Mouse (Mus musculus) heart, embryonic 14.5 days (tissue): ENCODE data around the gene Dis3l2. TPM values are rescaled to one million over a fixed set of nuclear protein-coding genes. Genes with fewer than 3 reads are reported as not detected.

Experiments
- ATAC-seq: fragments of 200-750 bp; cut with Nextera tagmentation; 2 replicates; pipeline ENCODE4 v1.8.0; 2017; ENCODE audit warnings: low read depth, moderate TSS enrichment; ENCODE audit not compliant: insufficient number of reproducible peaks, insufficient read depth, low FRiP score
- H3K27ac ChIP-seq, 2 experiments: fragments of 200-500 bp in 1 of 2; fragments of 300-500 bp in 1 of 2; sonication (generic) in 1 of 2; replicated peaks in 1 of 2; 2 replicates each; pipeline ENCODE4 v1.5.1; 2012 to 2014; ENCODE audit warnings: low read depth in 2 of 2, low read length in 2 of 2, control low read depth in 1 of 2, mild to moderate bottlenecking in 1 of 2, mixed read lengths in 1 of 2; ENCODE audit not compliant: control insufficient read depth in 1 of 2, insufficient read depth in 1 of 2
- H3K27me3 ChIP-seq: fragments of 300-500 bp; sonication (generic); 2 replicates; pipeline ENCODE4 v1.6.1; 2014; ENCODE audit warnings: mild to moderate bottlenecking, low read length, control low read depth; ENCODE audit not compliant: control insufficient read depth, insufficient read depth
- H3K36me3 ChIP-seq: fragments of 300-500 bp; sonication (generic); 2 replicates; pipeline ENCODE4 v1.6.1; 2014; ENCODE audit warnings: mild to moderate bottlenecking, control low read depth, low read length, mixed read lengths; ENCODE audit not compliant: control insufficient read depth, insufficient read depth
- H3K4me1 ChIP-seq, 2 experiments: fragments of 200-500 bp in 1 of 2; fragments of 300-500 bp in 1 of 2; sonication (generic) in 1 of 2; 2 replicates each; pipeline ENCODE4 v1.6.1; 2012 to 2014; ENCODE audit warnings: low read length in 2 of 2, control low read depth in 1 of 2, mixed read lengths in 1 of 2; ENCODE audit not compliant: control insufficient read depth in 2 of 2, insufficient read depth in 2 of 2
- H3K4me2 ChIP-seq: fragments of 300-500 bp; sonication (generic); 2 replicates; pipeline ENCODE4 v1.6.1; 2014; ENCODE audit warnings: mild to moderate bottlenecking, low read length
- H3K4me3 ChIP-seq, 2 experiments: fragments of 200-500 bp in 1 of 2; fragments of 300-500 bp in 1 of 2; sonication (generic) in 1 of 2; 2 replicates each; pipeline ENCODE4 v1.5.1; 2012 to 2014; ENCODE audit warnings: low read length in 2 of 2, mild to moderate bottlenecking in 2 of 2, control low read depth in 1 of 2, low read depth in 1 of 2, moderate library complexity in 1 of 2; ENCODE audit not compliant: control insufficient read depth in 1 of 2, insufficient read depth in 1 of 2
- H3K9ac ChIP-seq: fragments of 300-500 bp; sonication (generic); 2 replicates; pipeline ENCODE4 v1.6.1; 2014; ENCODE audit warnings: mild to moderate bottlenecking, low read length
- H3K9me3 ChIP-seq: fragments of 300-500 bp; sonication (generic); 2 replicates; pipeline ENCODE4 v1.6.1; 2016; ENCODE audit warnings: low read length, control low read depth; ENCODE audit not compliant: control insufficient read depth
- WGBS: fragments of 180-500 bp; shearing (Covaris S2); extraction: QIAGEN DNeasy Blood & Tissue Kit; methylation state at CpG from one replicate; pipeline ENCODE4 v1.1.7; 2014; 5-methylcytosine and 5-hydroxymethylcytosine counted together
- polyA plus RNA-seq: library from polyadenylated mRNA; unstranded; fragments of >200 nt; fragmentation: Nextera tagmentation; extraction: Ambion mirVana; gene quantifications from 2 replicates; pipeline ENCODE4 v1.2.1, GENCODE M21; 2014

Dis3l2 gene
- polyA plus RNA-seq, 1 experiment from 2014 or later = 16.3 TPM

- Histone ChIP-seq H3K4me3 (no peak overlapping the region), H3K36me3 (0 out of 2 replicates have a peak, but pooled peaks cover 2% of the 10 kb centered on the region), H3K9ac (no peak overlapping the region), H3K4me1 (no peaks in the 10 kb centered on the region), H3K27me3 (no peaks in the 10 kb centered on the region), H3K4me2 (no peak overlapping the region), H3K9me3 (no peaks in the 10 kb centered on the region), H3K27ac (no peak overlapping the region)
- no peak for ATAC-seq
- WGBS = 81% methylated on average over 5 of the region's 5 CpGs
Measured at GRCm38 (mm10) chr1:86925776-86926175, 222.2 kb downstream of the Dis3l2 start.

- ATAC-seq = no peak
- 68% methylated on average over 4 of the region's 4 CpGs for WGBS
- H3K36me3 ChIP-seq = 0 out of 2 replicates have a peak, but pooled peaks cover 2% of the 10 kb centered on the region
- H3K4me1 ChIP-seq = no peaks in the 10 kb centered on the region
- H3K27me3 ChIP-seq = no peaks in the 10 kb centered on the region
- no peak overlapping the region for H3K4me3 ChIP-seq
- no peaks in the 10 kb centered on the region for H3K9me3 ChIP-seq
- H3K4me2 ChIP-seq = no peak overlapping the region
- no peak overlapping the region for H3K27ac ChIP-seq
- H3K9ac ChIP-seq = no peak overlapping the region
Measured at GRCm38 (mm10) chr1:86931606-86932379, 228.2 kb downstream of the Dis3l2 start.

DNA sequence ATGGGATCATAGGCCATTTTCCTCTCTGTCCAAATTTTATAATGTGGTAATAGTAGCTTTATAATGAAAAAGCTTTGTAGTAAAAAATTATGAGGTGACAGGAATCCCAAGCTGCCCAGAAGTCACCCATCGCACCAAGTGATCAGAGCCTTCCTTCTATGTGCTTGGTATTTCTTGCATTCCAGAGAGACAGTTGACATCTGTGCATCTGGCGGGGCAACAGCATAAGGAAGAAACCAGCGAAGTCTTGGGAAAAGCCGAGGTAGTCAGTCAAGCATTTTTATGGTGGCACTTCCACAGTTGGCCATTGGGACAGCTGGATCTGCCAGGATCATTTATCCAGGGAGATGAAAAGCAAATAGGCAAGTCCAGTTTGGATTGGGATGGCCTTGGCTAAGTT, 229.2 kb downstream of the Dis3l2 start:
- no peak overlapping the region for H3K4me2 ChIP-seq
- no peaks in the 10 kb centered on the region for H3K27me3 ChIP-seq
- H3K9ac ChIP-seq = no peak overlapping the region
- no peak overlapping the region for H3K27ac ChIP-seq
- no peaks in the 10 kb centered on the region for H3K4me1 ChIP-seq
- H3K9me3 ChIP-seq = no peaks in the 10 kb centered on the region
- 88% methylated on average over 4 of the region's 4 CpGs for WGBS
- no peak for ATAC-seq
- 0 out of 2 replicates have a peak, but pooled peaks cover 2% of the 10 kb centered on the region for H3K36me3 ChIP-seq
- no peak overlapping the region for H3K4me3 ChIP-seq

DNA sequence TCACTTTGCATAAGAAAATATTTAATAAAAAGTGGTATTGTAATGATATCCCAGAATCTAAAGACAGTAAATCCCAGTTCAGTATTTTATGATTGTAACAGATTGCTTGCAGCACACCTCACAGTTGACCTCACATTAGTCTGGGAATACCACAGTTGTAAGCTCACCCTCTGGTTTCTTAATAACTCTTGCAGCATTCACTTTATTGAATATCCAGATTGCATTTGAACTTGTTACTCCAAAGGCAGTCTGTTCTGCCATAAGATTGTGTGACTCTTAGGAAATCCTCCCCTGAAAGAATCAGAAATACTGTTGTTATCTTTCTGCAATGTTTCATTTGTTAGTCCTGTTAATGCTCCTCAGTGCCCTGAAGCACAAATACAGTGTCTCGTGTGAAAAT, 230.0 kb downstream of the Dis3l2 start:
- no peak overlapping the region for H3K27ac ChIP-seq
- H3K9me3 ChIP-seq = no peaks in the 10 kb centered on the region
- H3K4me1 ChIP-seq = no peaks in the 10 kb centered on the region
- H3K4me2 ChIP-seq = no peak overlapping the region
- 0 out of 2 replicates have a peak, but pooled peaks cover 2% of the 10 kb centered on the region for H3K36me3 ChIP-seq
- no peak for ATAC-seq
- 70% methylated on average over 1 of the region's 1 CpGs for WGBS
- H3K4me3 ChIP-seq = no peak overlapping the region
- H3K27me3 ChIP-seq = no peaks in the 10 kb centered on the region
- no peak overlapping the region for H3K9ac ChIP-seq

DNA sequence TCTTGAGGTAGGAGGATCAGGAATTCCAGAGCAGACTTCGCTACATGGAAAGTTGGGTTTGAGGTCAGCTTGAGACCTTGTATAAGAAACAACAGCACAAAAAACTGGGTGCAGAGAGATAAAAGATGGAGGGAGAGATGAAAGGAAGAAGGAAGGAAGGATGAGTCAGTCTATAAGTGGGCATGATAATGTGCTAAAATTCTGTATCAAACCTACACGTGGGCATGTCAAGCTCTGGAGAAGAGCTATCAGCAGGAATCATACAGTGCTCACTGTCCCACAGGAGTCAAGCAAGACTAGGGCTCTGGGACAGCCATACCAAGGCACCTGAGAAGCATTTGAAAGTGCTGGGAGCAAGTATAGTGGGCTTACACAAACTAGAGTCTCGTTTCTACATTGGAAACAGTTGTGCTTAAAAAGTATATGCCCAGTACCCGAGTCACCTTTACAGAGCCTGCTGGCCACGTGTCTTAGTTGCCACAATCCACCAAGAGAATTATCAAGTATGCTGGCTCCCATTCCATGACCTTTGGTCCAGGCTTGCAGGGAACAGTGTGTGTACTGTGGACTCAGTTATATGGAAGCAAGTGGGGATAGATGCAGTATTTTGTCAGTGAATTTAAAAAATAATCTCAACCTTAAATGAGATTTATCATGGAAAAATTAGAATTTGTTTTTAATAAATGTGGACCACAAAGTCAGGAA, 248.0 kb downstream of the Dis3l2 start:
- H3K4me3 ChIP-seq = no peak overlapping the region
- 71% methylated on average over 5 of the region's 5 CpGs for WGBS
- ATAC-seq = no peak
- no peaks in the 10 kb centered on the region for H3K36me3 ChIP-seq
- no peaks in the 10 kb centered on the region for H3K27me3 ChIP-seq
- H3K4me1 ChIP-seq = peaks cover 3 to 10% of the 10 kb centered on the region in 2 experiments
- H3K4me2 ChIP-seq = no peak overlapping the region
- no peaks in the 10 kb centered on the region for H3K9me3 ChIP-seq
- H3K27ac ChIP-seq = no peak overlapping the region
- H3K9ac ChIP-seq = no peak overlapping the region

DNA sequence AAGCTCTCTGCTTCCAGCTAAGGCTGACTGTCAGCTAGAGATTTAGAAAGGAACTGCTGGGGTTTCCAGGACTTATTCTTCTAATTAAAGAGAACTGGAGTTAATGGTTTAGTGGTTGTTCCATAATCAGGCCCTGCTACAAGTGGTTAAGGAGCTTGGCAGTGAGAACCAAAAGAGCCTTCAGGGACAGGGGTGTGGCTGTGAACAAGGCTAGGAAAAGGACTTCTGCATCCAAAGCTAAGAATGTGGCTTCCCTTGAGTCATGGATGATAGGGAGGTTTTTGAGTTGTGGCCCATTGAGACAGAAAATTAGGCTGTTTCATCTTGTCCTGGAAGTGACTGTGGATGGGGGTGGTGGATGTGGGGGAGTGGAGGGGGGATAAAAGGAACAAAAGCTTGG, 252.2 kb downstream of the Dis3l2 start:
- no peaks in the 10 kb centered on the region for H3K9me3 ChIP-seq
- peaks cover 5% of the 10 kb centered on the region; the same call in 1 of the 2 replicates for H3K36me3 ChIP-seq
- no peak overlapping the region for H3K4me2 ChIP-seq
- H3K27ac ChIP-seq = no peak overlapping the region
- no peak for ATAC-seq
- H3K4me3 ChIP-seq = no peak overlapping the region
- H3K27me3 ChIP-seq = no peaks in the 10 kb centered on the region
- no peaks in the 10 kb centered on the region for H3K4me1 ChIP-seq
- H3K9ac ChIP-seq = no peak overlapping the region

DNA sequence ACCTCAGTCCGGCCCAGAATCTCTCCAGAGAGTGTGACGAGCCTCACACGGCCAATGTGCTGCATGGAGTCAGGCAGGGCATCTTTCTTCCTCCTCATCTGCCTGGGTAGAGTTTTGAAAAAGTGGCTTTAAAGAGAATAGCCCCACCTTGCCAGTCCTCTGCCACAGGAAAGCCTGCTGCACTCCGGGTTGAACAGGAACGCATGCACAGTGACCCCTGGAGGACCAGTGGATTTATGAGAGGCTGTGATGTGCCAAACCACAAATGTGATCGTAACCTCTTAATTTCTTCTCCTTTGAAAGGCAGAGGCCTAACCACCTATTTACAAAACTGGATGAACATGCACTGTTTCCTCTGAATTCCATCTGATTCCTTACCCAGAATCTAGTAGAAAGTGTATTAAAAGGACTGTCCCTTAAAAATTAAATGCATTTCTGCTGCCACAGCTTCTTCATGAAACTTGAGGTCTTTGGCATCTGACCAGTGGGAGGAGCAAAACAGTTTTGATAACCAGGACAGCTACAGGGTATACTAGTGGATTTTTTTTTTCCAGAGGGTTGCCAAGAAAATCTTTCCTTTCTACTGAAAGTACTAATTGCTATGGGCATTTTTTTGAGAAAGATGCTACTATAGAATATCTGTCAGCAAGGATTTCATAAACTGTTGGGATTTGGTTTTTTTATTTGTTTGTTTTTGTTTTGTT, 264.8 kb downstream of the Dis3l2 start:
- WGBS = 47% methylated on average over 6 of the region's 6 CpGs
- no peak overlapping the region for H3K4me2 ChIP-seq
- no peak for ATAC-seq
- H3K36me3 ChIP-seq = no peaks in the 10 kb centered on the region
- no peaks in the 10 kb centered on the region for H3K4me1 ChIP-seq
- H3K27me3 ChIP-seq = no peaks in the 10 kb centered on the region
- H3K9ac ChIP-seq = no peak overlapping the region
- H3K4me3 ChIP-seq = no peak overlapping the region
- H3K9me3 ChIP-seq = no peaks in the 10 kb centered on the region
- H3K27ac ChIP-seq = no peak overlapping the region
